Mouse (Mus musculus): ENCODE results near the gene Gm17455. TPM values are rescaled to one million over a fixed set of nuclear protein-coding genes. Genes with fewer than 3 reads are reported as not detected.

Gm17455 gene
- polyA plus RNA-seq, 1 experiment from 2014 or later, result 0.52 TPM

- peak; percentile 14 for DNase-seq (ENCODE audit: low spot score)
Observed at GRCm38 (mm10) chr10:60417041-60417440, 17.5 kb downstream of the Gm17455 start.

GRCm38 (mm10) chr10:60418137-60418536 is 18.6 kb downstream of the Gm17455 start:
- peak; percentile 73 for DNase-seq (ENCODE audit: low spot score)

- peak; percentile 52 for DNase-seq (ENCODE audit: low spot score)
Observed at GRCm38 (mm10) chr10:60419624-60420023, 20.1 kb downstream of the Gm17455 start.

- no peak for DNase-seq (ENCODE audit: low spot score)
Observed at GRCm38 (mm10) chr10:60422756-60423155, 23.2 kb downstream of the Gm17455 start.

- no peak for DNase-seq (ENCODE audit: low spot score)
Observed at GRCm38 (mm10) chr10:60430001-60430400, 30.5 kb downstream of the Gm17455 start.

- DNase-seq (ENCODE audit: low spot score), result no peak
Observed at GRCm38 (mm10) chr10:60430591-60430990, 31.1 kb downstream of the Gm17455 start.

- no peak for DNase-seq (ENCODE audit: low spot score)
Observed at GRCm38 (mm10) chr10:60432679-60433078, 33.2 kb downstream of the Gm17455 start.

GRCm38 (mm10) chr10:60442321-60442720 is 42.8 kb downstream of the Gm17455 start:
- peak; percentile 86 for DNase-seq (ENCODE audit: low spot score)

- peak; percentile 56 for DNase-seq (ENCODE audit: low spot score)
Observed at GRCm38 (mm10) chr10:60443078-60443477, 43.6 kb downstream of the Gm17455 start.

- DNase-seq (ENCODE audit: low spot score), result no peak
Observed at GRCm38 (mm10) chr10:60445031-60445593, 45.6 kb downstream of the Gm17455 start.

- DNase-seq (ENCODE audit: low spot score), result no peak
Observed at GRCm38 (mm10) chr10:60447186-60447585, 47.7 kb downstream of the Gm17455 start.

Other genes starting within 250 kb of the Gm17455 start
- 0.30 and 0.38 TPM in 2 replicates for gene Chst3, start 180.5 kb upstream of the Gm17455 start, polyA plus RNA-seq (2015; fragmentation: Nextera tagmentation; extraction: Ambion mirVana)
- 203 and 207 TPM in 2 replicates for gene Psap, start 122.1 kb upstream of the Gm17455 start, polyA plus RNA-seq (2015; fragmentation: Nextera tagmentation; extraction: Ambion mirVana)
- gene Vsir, start 52.9 kb upstream of the Gm17455 start, polyA plus RNA-seq (2015; fragmentation: Nextera tagmentation; extraction: Ambion mirVana), result 14.0 and 15.2 TPM in 2 replicates